Mouse (Mus musculus) T-cell, adult 2 months (primary cell): Measurements from ENCODE around the gene Vmn1r143.
"Not testable (repeated sequence)": the region's sequence is repeated elsewhere in the genome, so short reads cannot be mapped to it uniquely, and the experiment has no call there.

Experiments
- DNase-seq: peaks from one replicate; pipeline ENCODE4 v3.0.0; 2022; ENCODE audit warnings: low spot score

Vmn1r143 gene

GRCm38 (mm10) chr7:22189077-22189476 lies at the start of gene Vmn1r143:
TSS of gene Vmn1r143 (plus strand) at chr7:22189377.
- not testable (repeated sequence) for DNase-seq

- not testable (repeated sequence) for DNase-seq
Observed at GRCm38 (mm10) chr7:22163935-22164334, 25.2 kb upstream of the Vmn1r143 start, which contains the start of gene Vmn1r142. TSS of gene Vmn1r142 (minus strand) at chr7:22164035.

GRCm38 (mm10) chr7:22201164-22201563 lies 12.0 kb downstream of the Vmn1r143 start, which contains the start of gene Gm8653:
TSS of gene Gm8653 (minus strand) at chr7:22201264.
- not testable (repeated sequence) for DNase-seq

GRCm38 (mm10) chr7:22229384-22229783 lies 40.2 kb downstream of the Vmn1r143 start, which contains the start of gene Gm8453:
TSS of gene Gm8453 (minus strand) at chr7:22229484.
- DNase-seq, result not testable (repeated sequence)
